Mouse (Mus musculus): Measurements from ENCODE around the gene Uap1l1. TPM values are rescaled to one million over a fixed set of nuclear protein-coding genes. Genes with fewer than 3 reads are reported as not detected.
"Not testable (repeated sequence)": the region's sequence is repeated elsewhere in the genome, so short reads cannot be mapped to it uniquely, and the experiment has no call there.

Uap1l1 gene
- 11.3 and 13.2 TPM in 2 replicates for polyA plus RNA-seq (2015; fragmentation: Nextera tagmentation; extraction: Ambion mirVana)

- peak; percentile 69 for ATAC-seq (ENCODE audit: low FRiP score, low read depth)
- under 1% methylated on average over 54 of the region's 54 CpGs for WGBS
- Histone ChIP-seq H3K4me1 (peaks cover 8% of the 10 kb centered on the region), H3K27ac (no peak within 1 kb of the TSS), H3K36me3 (no peaks in the 10 kb centered on the region), H3K9me3 (no peaks in the 10 kb centered on the region), H3K27me3 (peaks cover 51% of the 10 kb centered on the region), H3K4me2 (replicated peaks) (peak within 1 kb of the TSS; percentile 99), H3K4me3 (peak within 1 kb of the TSS; percentile 67), H3K9ac (peak within 1 kb of the TSS; percentile 78)
These were observed at the start of gene Uap1l1 for GRCm38 (mm10) chr2:25365091-25365761. TSS of gene Uap1l1 (minus strand) at chr2:25365682.

GRCm38 (mm10) chr2:25413436-25413835, 48.0 kb upstream of the Uap1l1 start:
- not testable (repeated sequence) for H3K27ac ChIP-seq; H3K4me3 ChIP-seq; H3K4me1 ChIP-seq; H3K4me2 ChIP-seq (replicated peaks); H3K9me3 ChIP-seq; ATAC-seq (ENCODE audit: low FRiP score, low read depth); H3K9ac ChIP-seq; H3K36me3 ChIP-seq
- peaks cover 13% of the 10 kb centered on the region for H3K27me3 ChIP-seq

GRCm38 (mm10) chr2:25408908-25409307, 43.4 kb upstream of the Uap1l1 start:
- no peak overlapping the region for H3K9ac ChIP-seq
- H3K9me3 ChIP-seq = no peaks in the 10 kb centered on the region
- no peak for ATAC-seq (ENCODE audit: low FRiP score, low read depth)
- WGBS = 81% methylated on average over 10 of the region's 10 CpGs
- H3K4me3 ChIP-seq = no peak overlapping the region
- no peaks in the 10 kb centered on the region for H3K4me1 ChIP-seq
- no peak overlapping the region for H3K4me2 ChIP-seq (replicated peaks)
- no peaks in the 10 kb centered on the region for H3K36me3 ChIP-seq
- H3K27me3 ChIP-seq = peaks cover 53% of the 10 kb centered on the region
- no peak overlapping the region for H3K27ac ChIP-seq

DNA sequence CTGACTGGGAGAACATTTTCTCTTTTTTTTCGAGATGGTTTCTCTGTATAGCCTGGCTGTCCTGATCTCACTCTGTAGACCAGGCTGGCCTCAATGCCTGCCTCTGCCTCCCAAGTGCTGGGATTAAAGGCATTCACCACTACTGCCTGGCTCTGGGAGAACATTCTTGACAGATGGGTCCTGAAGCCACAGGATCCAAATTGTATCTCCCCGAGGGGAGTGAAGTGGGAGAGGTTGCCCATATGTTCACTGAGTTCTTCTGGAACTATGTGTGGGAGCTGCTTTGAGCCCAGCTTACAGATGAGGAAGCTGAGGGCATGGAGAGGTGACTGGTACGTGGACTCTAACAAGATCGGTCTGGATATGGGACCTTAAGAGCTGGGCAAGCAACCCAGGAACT, 38.5 kb upstream of the Uap1l1 start:
- Histone ChIP-seq H3K27me3 (peaks cover 97% of the 10 kb centered on the region), H3K4me3 (peak overlapping the region; percentile 58), H3K4me2 (replicated peaks) (peak overlapping the region; percentile 73), H3K4me1 (peaks cover 7% of the 10 kb centered on the region; the same call in 1 of the 2 replicates), H3K36me3 (no peaks in the 10 kb centered on the region), H3K9me3 (no peaks in the 10 kb centered on the region), H3K27ac (no peak overlapping the region), H3K9ac (no peak overlapping the region)
- no peak for ATAC-seq (ENCODE audit: low FRiP score, low read depth)
- 76% methylated on average over 4 of the region's 4 CpGs for WGBS

DNA sequence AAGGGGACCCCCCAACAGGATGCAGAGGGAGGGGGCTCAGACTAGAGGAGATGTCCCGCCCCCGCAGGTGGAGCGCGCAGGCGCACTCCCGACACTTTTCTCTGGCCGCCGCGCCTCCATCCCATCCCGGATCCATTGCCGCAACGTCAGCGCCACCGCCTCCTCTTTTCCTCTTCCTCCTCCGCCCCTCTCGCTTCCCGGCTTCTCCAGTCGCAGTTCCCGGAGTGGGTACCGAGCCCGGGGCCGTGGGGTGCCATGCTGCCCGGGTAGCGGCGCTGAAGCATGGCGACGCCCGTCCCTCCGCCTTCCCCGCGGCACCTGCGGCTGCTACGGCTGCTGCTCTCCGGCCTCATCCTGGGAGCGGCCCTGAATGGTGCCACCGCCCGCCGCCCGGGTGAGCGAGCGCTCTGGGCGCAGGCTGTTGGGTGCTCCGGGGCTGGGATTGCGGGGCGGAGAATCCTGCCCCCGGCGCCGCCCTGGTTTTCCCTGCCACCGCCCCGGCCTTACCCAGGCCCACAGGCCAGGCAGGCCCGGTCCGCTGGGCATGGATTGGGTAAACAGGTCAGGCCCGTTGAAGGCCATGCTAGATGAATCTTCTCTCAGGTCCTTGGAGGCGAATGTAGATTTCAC, 37.6 kb upstream of the Uap1l1 start:
- Histone ChIP-seq H3K4me2 (replicated peaks) (peak overlapping the region; percentile 73), H3K4me3 (peak overlapping the region; percentile 58), H3K9ac (peak overlapping the region; percentile 68), H3K27ac (no peak overlapping the region), H3K4me1 (peaks cover 7% of the 10 kb centered on the region; the same call in 1 of the 2 replicates), H3K27me3 (peaks cover 100% of the 10 kb centered on the region), H3K36me3 (no peaks in the 10 kb centered on the region), H3K9me3 (no peaks in the 10 kb centered on the region)
- peak; percentile 33; the same call in 1 of the 2 replicates for ATAC-seq (ENCODE audit: low FRiP score, low read depth)
- WGBS = 1% methylated on average over 54 of the region's 54 CpGs

GRCm38 (mm10) chr2:25402377-25402971, 37.0 kb upstream of the Uap1l1 start:
- H3K9ac ChIP-seq = peak overlapping the region; percentile 68; the same call in 1 of the 2 replicates
- no peak for ATAC-seq (ENCODE audit: low FRiP score, low read depth)
- peaks cover 100% of the 10 kb centered on the region for H3K27me3 ChIP-seq
- no peaks in the 10 kb centered on the region for H3K9me3 ChIP-seq
- 2% methylated on average over 13 of the region's 13 CpGs for WGBS
- H3K27ac ChIP-seq = no peak overlapping the region
- H3K36me3 ChIP-seq = no peaks in the 10 kb centered on the region
- H3K4me2 ChIP-seq (replicated peaks) = peak overlapping the region; percentile 73
- peaks cover 7% of the 10 kb centered on the region; the same call in 1 of the 2 replicates for H3K4me1 ChIP-seq
- H3K4me3 ChIP-seq = peak overlapping the region; percentile 58

GRCm38 (mm10) chr2:25400764-25401163, 35.3 kb upstream of the Uap1l1 start:
- peaks cover 100% of the 10 kb centered on the region for H3K27me3 ChIP-seq
- H3K4me3 ChIP-seq = no peak overlapping the region; the same call in 1 of the 2 replicates
- no peak for ATAC-seq (ENCODE audit: low FRiP score, low read depth)
- 4% methylated on average over 17 of the region's 17 CpGs for WGBS
- no peak overlapping the region for H3K9ac ChIP-seq
- H3K9me3 ChIP-seq = no peaks in the 10 kb centered on the region
- no peaks in the 10 kb centered on the region for H3K36me3 ChIP-seq
- H3K4me1 ChIP-seq = peaks cover 12% of the 10 kb centered on the region
- peak overlapping the region; percentile 23; the same call in 1 of the 2 replicates for H3K4me2 ChIP-seq (replicated peaks)
- no peak overlapping the region for H3K27ac ChIP-seq

DNA sequence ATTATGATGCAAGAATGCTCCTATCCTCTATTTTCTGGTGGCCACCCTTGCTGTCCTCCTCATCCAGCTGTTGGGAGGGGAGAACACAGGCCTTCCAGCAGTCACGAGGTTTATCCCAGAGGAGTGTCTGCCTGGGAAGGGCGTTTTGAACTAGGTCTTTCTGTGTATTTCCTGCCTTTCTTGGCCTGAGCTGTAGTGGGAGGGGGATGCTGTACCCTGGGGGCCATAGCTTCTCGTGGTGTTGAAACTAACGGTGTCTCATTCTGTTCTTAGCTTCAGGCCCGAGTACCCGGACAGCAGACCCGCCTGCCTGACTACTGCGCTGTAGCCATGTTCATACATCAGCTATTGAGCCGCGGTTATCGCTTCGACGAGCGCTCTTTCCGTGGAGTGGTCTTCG, 34.8 kb upstream of the Uap1l1 start:
- H3K4me3 ChIP-seq = no peak overlapping the region; the same call in 1 of the 2 replicates
- H3K27me3 ChIP-seq = peaks cover 100% of the 10 kb centered on the region
- peak overlapping the region; percentile 23; the same call in 1 of the 2 replicates for H3K4me2 ChIP-seq (replicated peaks)
- H3K4me1 ChIP-seq = peaks cover 15% of the 10 kb centered on the region
- no peaks in the 10 kb centered on the region for H3K9me3 ChIP-seq
- WGBS = 27% methylated on average over 16 of the region's 16 CpGs
- no peak for ATAC-seq (ENCODE audit: low FRiP score, low read depth)
- H3K27ac ChIP-seq = no peak overlapping the region
- no peak overlapping the region for H3K9ac ChIP-seq
- no peaks in the 10 kb centered on the region for H3K36me3 ChIP-seq

GRCm38 (mm10) chr2:25399051-25399450, 33.6 kb upstream of the Uap1l1 start, which contains the start of gene Npdc1:
TSS of gene Npdc1 (plus strand) at chr2:25399351.
- Histone ChIP-seq H3K4me2 (replicated peaks) (no peak within 1 kb of the TSS), H3K36me3 (no peaks in the 10 kb centered on the region), H3K27me3 (peaks cover 100% of the 10 kb centered on the region), H3K4me3 (no peak within 1 kb of the TSS), H3K27ac (no peak within 1 kb of the TSS), H3K9ac (no peak within 1 kb of the TSS), H3K4me1 (peaks cover 19% of the 10 kb centered on the region), H3K9me3 (no peaks in the 10 kb centered on the region)
- no peak for ATAC-seq (ENCODE audit: low FRiP score, low read depth)
- WGBS = 69% methylated on average over 8 of the region's 8 CpGs

- no peaks in the 10 kb centered on the region for H3K36me3 ChIP-seq
- no peak overlapping the region for H3K4me2 ChIP-seq (replicated peaks)
- peaks cover 100% of the 10 kb centered on the region for H3K27me3 ChIP-seq
- no peak overlapping the region for H3K9ac ChIP-seq
- no peak for ATAC-seq (ENCODE audit: low FRiP score, low read depth)
- no peak overlapping the region for H3K27ac ChIP-seq
- H3K9me3 ChIP-seq = no peaks in the 10 kb centered on the region
- no peak overlapping the region for H3K4me3 ChIP-seq
- peaks cover 16% of the 10 kb centered on the region for H3K4me1 ChIP-seq
- WGBS = 90% methylated on average over 7 of the region's 7 CpGs
These were observed 32.6 kb upstream of the Uap1l1 start for GRCm38 (mm10) chr2:25398065-25398464.

GRCm38 (mm10) chr2:25397010-25397409, 31.5 kb upstream of the Uap1l1 start:
- Histone ChIP-seq H3K4me2 (replicated peaks) (no peak overlapping the region), H3K9me3 (no peaks in the 10 kb centered on the region), H3K27me3 (peaks cover 97% of the 10 kb centered on the region), H3K9ac (no peak overlapping the region), H3K27ac (no peak overlapping the region), H3K4me1 (peaks cover 13% of the 10 kb centered on the region), H3K36me3 (no peaks in the 10 kb centered on the region), H3K4me3 (no peak overlapping the region)
- WGBS = 33% methylated on average over 1 of the region's 1 CpGs
- no peak for ATAC-seq (ENCODE audit: low FRiP score, low read depth)

- H3K4me3 ChIP-seq = no peak overlapping the region
- H3K9me3 ChIP-seq = no peaks in the 10 kb centered on the region
- 23% methylated on average over 3 of the region's 3 CpGs for WGBS
- H3K27ac ChIP-seq = no peak overlapping the region
- ATAC-seq (ENCODE audit: low FRiP score, low read depth) = no peak
- H3K27me3 ChIP-seq = peaks cover 96% of the 10 kb centered on the region
- H3K9ac ChIP-seq = no peak overlapping the region
- no peaks in the 10 kb centered on the region for H3K36me3 ChIP-seq
- H3K4me2 ChIP-seq (replicated peaks) = peak overlapping the region; percentile 64
- peaks cover 13% of the 10 kb centered on the region for H3K4me1 ChIP-seq
These were observed 31.1 kb upstream of the Uap1l1 start for GRCm38 (mm10) chr2:25396597-25396983.
